Mouse (Mus musculus) right cerebral cortex, postnatal 14 days (tissue): ENCODE results near the gene Ptx4.
"Not testable (repeated sequence)": the region's sequence is repeated elsewhere in the genome, so short reads cannot be mapped to it uniquely, and the experiment has no call there.

Experiments
- DNase-seq: peaks from one replicate; pipeline ENCODE4 v3.0.0; 2022

Gene Ptx4

DNA sequence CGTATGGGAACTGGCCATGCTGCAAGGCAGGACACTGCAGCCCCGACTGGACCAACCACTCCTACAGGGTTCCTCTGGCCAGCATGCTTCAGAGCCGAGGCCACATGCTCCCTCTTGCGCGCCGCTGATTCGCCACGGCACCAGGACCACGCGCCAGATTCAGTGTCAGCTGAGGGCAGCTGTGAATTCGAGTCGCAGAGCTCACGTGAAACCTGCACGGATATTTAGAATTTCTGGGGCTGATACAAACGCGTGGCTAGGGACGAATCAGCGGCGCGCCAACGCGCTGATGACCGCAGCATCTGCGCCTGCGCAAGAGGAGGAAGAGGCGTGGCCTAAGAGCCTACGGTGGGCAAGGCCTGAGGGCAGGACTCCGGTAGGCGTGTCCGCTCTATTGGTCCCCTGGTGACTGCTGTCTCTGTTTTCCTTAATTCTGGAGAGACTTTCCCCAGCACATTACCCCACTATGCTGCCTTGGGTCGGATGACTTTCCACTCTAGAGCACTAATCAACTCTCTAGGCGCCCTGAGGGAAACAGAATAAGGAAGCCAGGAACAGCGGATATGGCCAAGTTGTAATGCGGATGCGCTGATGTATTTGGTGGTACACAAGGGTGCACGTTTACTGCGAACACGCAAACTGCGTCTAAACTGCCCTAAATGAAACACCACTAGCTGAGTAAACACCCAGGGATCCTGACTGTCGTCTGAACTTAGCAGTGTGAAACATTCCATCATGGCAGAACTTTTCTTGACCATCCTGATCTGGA is 4.7 kb upstream of the Ptx4 start, which contains the start of gene Telo2:
Gene Telo2, minus strand, starts transcription at position 304 of the 769 bp plus-strand sequence.
- peak; percentile 91 for DNase-seq

DNA sequence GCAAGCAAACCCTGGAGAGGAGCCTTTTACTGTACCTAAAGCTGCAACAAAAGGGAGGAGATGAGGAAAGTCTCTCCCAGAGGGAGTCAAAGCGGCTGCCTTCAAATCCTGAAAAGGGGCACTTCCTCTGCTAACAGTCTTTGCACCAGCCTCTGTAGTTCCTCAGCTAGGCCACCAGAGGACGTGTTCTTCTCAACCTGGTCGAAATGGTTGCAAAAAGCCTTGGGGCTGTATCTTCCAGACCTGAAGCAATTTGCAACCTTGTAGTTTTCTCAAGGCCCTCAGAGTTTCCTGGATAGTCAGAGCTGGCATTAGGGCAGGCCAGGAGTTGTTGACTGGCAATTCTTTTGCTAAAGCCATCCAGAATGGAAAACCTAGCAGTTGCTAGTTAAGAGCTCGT is 3.3 kb upstream of the Ptx4 start:
- no peak for DNase-seq

DNA sequence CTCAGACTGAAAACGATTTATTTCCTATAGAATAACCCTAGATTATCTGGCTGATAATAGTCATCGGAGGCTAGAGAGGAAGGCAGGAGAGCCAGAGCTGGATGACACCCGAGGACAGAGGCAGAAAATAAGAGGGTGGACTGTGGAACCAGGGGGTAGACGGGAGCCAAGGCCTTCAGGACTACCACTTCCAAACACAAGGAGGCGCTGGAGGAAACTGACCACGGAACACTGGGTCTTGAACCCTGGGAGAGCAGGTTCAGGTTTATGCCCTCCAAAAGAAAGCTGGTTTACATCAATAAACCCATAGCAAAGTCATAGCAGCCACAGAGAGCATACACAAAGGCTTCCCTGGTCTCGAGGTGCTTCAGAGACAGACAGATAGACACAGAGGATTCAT is 3.4 kb downstream of the Ptx4 start:
- DNase-seq, result no peak

DNA sequence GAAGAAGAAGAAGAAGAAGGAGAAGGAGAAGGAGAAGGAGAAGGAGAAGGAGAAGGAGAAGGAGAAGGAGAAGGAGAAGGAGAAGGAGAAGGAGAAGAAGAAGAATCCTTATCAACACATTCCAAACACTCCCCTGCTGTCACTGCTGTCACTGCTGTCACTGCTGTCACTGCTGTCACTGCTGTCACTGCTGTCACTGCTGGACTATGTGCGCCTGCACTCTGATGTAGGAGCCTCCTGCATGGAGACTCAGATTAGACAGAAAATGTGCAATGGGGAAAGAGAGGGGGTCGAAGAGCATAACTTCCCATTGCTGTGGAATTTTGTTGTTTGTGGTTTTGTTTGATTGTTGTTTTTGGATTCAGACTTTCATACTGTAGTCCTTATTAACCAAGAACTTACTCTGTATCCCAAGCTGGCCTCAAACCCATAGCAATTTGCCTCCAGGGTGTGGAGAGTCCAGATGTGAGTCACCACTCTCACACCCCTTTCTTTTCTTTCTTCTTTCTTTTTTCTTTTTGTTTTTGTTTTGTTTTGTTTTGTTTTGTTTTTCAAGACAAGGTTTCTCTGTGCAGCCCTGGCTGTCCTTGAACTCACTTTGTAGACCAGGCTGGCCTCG is 5.0 kb downstream of the Ptx4 start:
- DNase-seq, result not testable (repeated sequence)

DNA sequence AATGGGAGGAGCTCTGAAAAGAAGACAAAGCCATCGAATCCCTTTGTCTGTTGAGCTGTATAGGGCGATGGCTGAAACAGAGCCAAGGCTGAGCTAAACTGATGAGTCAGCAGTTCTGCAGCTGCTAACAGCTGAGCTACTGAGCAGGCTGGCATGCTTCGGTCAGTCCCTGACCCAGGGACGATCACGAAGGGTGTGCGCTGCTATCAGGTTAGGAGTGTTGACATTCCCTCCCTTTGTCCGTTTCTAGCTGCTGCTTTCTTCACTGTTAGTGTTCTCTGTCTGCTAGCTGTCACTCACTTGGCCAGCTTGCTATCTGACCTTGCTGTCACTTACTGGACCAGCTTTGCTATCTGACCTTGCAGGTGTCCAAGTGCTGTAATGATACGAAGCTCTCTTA is 6.5 kb downstream of the Ptx4 start:
- DNase-seq, result no peak

DNA sequence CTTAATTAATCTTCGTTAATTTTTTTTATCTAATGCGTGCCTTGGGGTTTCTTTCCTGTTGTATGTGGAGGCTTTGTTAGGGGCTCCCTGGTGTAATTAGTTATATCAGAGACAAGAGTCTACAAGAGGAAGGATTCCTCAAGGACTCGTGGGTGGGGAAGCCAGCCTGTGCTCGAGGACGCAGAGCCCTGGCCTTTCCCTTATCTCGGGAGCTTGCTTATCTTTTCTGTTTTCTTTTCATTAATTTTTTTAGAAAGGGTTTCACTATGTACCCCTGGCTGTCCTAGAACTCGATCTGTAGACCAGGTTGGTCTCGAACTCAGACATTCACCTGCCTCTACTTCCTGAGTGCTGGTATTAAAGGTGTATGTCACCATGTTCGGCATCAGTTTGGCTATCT is 7.1 kb downstream of the Ptx4 start:
- DNase-seq, result no peak

DNA sequence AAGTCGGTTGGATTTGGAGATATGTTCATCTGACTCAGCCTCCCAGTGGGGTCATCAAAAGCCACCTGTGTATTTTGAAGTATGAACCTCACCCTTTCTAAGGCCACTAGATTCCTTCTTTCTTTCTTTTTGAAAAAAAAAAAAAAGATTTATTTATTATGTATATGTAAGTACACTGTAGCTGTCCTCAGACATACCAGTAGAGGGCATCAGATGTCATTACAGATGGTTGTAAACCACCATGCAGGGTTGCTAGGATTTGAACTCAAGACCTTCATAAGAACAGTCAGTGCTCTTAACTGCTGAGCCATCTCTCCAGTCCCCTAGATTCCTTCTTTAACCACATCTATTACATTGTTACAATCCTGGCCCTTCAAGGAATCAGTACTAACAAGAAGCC is 9.5 kb downstream of the Ptx4 start:
- no peak for DNase-seq

DNA sequence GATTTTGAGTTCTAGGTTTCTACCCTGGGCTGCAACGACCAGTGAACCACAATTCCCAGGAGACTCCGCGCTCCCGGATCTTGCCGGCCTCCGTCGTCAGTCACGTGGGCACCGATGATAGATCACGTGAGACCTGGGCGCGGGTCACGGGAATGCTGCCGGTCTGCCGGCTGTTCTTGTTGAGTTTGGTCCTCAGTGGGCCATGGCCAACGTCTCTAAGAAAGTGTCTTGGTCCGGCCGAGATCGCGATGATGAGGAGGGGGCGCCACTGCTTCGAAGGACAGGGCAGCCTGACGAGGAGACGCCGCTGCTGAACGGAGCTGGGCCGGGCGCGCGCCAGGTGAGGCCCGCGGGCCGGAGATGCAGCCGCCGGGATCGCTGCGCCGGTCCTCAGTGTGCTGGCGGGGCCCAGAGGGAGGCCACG is 12.7 kb downstream of the Ptx4 start, which contains the start of gene Clcn7:
Gene Clcn7, plus strand, starts transcription at position 117 of the 424 bp plus-strand sequence.
- DNase-seq, result peak; percentile 96

DNA sequence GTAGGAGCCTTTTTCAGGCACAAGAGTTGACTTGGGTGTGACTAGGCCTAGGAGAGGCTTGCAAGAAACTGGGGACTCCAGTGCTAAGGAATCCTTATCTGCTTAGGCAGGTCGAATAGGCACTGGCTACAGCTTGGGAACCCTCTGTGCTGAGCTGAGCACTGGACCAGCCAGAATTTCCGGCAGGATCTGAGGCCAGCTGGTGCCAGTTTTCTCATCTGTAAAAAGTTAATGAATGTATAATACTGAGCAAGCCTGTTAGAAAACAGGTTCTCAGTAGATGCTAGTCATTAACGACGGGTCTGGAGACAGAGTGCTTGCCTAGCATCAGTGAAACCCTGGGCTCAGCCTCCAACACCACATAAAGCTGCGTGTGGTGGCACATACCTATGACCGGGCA is 15.1 kb downstream of the Ptx4 start:
- DNase-seq, result no peak

DNA sequence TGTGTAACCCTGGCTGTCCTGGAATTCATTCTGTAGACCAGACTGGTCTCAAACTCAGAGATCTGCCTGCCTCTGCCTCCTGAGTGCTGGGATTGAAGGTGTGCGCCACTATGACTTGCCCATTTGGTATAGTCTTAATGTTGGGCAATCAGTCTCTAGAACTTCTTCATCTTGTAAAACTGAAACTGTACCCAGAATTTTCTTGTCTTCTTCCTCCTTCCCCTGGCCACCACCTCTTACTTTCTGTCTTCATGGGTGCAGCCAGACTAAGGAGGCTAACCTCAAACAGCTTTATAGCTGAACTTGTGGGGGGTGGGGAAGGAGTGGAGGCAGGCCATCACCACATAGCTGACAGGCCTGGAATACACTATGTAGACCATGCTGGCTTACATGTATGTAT is 18.2 kb downstream of the Ptx4 start:
- no peak for DNase-seq

DNA sequence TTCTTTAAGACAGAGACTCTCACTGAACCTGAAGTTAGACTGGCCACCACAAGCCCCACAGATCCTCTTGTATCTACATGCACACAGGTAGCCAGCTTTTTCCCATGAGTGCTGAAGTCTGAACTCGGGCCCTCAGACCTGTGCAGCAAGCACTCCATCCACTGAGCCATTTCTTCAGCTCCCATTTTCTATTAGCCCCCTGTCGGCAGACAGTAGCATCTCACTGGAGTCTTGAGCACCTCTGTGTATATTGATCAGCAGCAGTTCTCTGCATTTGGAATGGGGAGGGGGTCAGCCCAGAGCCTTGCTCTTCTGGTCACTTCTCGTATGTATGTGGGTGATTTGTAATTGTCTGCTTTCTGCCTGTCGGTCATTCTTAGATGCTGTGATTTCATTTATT is 19.4 kb downstream of the Ptx4 start:
- no peak for DNase-seq

DNA sequence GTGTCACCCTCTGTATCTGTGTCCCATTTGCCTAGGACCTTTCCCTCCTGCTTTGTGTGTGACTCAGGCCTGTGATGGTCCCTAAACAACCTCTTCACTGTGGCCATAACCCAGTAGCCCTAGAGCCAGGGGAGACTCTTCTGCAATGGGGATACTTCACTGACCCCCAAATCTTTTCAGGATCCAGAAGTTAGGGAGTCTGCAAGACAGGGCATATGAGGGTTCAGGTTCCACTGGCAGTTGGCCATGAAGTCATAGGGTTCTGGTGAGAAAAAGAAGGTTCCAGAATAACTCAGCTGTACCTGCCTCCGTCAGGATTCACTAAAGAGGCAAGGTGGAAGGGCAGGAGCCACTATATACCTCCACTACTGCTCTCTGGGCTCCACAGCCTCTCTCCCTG is 41.6 kb downstream of the Ptx4 start, which contains the start of gene Ccdc154:
Gene Ccdc154, plus strand, starts transcription at position 301 of the 400 bp plus-strand sequence.
- no peak for DNase-seq

DNA sequence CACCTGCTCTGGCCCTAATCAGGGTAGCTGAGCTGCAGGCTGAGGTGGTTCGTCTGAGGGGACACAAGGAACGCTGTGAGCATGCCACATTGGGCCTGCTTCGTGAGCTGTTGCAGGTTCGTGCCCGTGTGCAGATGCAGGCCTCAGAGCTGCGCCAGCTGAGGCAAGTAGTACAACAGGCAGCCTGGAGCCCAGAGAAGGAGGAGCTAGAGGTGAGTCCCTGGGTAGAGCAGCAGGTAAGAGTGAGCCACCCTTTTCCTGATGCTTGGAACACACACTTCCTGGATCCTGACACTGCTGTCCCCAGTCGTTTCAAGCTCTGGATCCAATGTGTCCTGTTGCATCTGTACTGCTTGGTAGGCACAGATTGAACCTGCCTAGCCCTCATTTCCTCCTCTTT is 42.8 kb downstream of the Ptx4 start:
- no peak for DNase-seq

DNA sequence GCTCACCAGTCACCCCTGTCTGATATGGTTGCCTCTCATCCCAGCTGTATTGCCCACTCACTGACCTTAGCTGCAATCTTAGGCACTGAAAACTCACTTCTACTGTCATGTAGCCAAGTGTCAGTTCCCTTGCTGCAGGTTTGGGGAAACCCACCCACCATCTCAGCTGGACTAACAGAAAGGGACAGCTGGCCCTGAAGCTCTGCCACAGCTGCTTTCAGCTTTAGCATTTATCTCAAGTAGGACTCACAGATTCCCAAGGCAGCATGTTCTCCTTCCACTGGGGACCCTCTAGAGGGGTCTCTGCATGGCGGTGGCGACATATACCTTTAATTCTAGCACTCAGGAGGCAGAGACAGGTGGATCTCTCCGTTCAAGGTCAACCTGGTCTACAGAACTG is 44.2 kb downstream of the Ptx4 start:
- no peak for DNase-seq

DNA sequence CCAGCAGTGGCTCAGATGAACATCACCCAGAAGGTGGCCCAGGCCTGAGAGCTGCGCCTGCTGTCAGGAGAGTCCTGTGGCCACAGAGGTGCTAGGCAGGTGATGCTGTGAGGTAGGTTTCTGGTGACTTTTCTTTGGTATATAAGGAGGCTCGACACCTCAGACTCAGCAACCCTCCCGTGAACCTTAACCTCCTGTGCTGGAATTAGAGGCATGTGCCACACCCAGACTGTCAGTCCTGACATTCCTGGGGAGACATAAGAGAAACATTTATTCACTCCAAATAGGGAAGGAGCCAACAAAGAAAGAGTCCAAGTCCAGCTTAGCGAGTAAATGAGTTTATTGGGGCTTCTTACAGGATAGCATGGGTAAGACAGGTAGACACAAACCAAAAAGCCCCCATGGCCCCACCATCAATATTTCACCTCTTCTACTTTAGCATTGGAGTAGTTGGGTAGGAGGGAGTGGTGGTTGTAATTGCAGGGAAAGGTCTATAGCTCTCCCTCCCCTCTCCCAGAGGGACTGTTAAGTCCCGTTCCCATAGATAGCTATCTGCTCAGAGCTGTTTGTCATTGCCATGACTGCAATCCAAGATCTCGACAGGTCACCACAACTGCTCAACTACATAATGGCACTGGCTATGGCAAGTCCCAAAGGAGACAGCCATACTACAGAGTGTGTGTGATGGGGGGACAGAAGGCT is 45.6 kb downstream of the Ptx4 start:
- DNase-seq, result no peak

DNA sequence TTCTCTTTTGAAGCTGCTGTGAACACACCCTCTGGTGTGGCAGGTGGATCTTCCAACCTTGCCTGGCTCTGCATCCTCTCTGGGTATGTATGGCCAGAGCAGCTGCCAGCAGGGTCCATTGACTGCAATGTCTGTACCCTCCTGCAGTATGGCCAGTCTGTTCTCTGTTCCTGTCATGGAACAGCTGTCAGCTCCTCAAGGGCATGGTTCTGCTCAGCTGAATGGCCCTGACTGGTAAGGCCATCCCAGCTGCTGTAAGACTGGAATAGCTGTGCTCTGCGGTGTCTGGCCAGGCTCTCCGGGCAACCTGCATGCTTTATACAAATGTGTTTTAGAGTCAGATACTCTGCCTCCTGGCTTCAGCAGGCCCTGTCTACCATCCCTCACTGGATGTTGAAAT is 49.1 kb downstream of the Ptx4 start:
- no peak for DNase-seq

DNA sequence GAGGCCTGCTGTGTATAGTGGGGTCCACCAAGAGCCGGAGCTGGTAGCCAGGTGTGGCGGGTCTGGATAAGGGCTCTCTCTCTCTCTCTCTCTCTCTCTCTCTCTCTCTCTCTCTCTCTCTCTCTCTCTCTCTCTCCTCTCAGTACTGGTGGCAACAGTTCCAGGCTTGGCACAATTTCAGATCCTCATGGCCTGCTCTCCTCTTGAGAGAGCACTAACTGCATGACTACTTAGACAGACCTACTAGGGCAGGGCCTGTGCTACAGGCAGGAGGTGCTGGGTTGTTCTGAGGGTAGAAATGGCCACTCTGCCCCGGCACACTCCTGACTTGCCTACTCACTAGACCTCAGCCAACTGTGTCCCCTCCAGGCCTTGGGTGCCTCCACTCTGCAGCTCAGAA is 52.0 kb downstream of the Ptx4 start:
- DNase-seq, result no peak
